Mouse (Mus musculus): ENCODE results near the gene Xxylt1. TPM values are rescaled to one million over a fixed set of nuclear protein-coding genes. Genes with fewer than 3 reads are reported as not detected.

The Xxylt1 gene
- polyA plus RNA-seq, 1 experiment = 2.2 TPM

- H3K4me1 ChIP-seq = peaks cover 69% of the 10 kb centered on the region
- peak overlapping the region; percentile 4 for H3K4me3 ChIP-seq (replicated peaks)
- H3K9me3 ChIP-seq = no peaks in the 10 kb centered on the region
- TF ChIP-seq GATA1 (IDR thresholded peaks at IDR 0.05; ENCODE audit: borderline replicate concordance, low read length) (no peak), FLI1 (IDR thresholded peaks at IDR 0.05; ENCODE audit: low read length) (no peak)
- H3K36me3 ChIP-seq (replicated peaks; ENCODE audit: low read length) = peaks cover 4% of the 10 kb centered on the region
- no peaks in the 10 kb centered on the region for H3K27me3 ChIP-seq (replicated peaks)
These were observed 78.3 kb downstream of the Xxylt1 start for GRCm38 (mm10) chr16:31002926-31003325.

GRCm38 (mm10) chr16:31002117-31002516 lies 79.1 kb downstream of the Xxylt1 start:
- Histone ChIP-seq H3K9me3 (no peaks in the 10 kb centered on the region), H3K4me1 (peaks cover 67% of the 10 kb centered on the region), H3K27me3 (replicated peaks) (no peaks in the 10 kb centered on the region), H3K36me3 (replicated peaks; ENCODE audit: low read length) (peaks cover 4% of the 10 kb centered on the region), H3K4me3 (replicated peaks) (no peak overlapping the region)
- no peak for TF ChIP-seq GATA1 (IDR thresholded peaks at IDR 0.05; ENCODE audit: borderline replicate concordance, low read length)
- TF ChIP-seq FLI1 (IDR thresholded peaks at IDR 0.05; ENCODE audit: low read length) = no peak

GRCm38 (mm10) chr16:30998711-30999110 lies 82.5 kb downstream of the Xxylt1 start:
- Histone ChIP-seq H3K4me1 (peaks cover 67% of the 10 kb centered on the region), H3K36me3 (replicated peaks; ENCODE audit: low read length) (peaks cover 4% of the 10 kb centered on the region), H3K27me3 (replicated peaks) (no peaks in the 10 kb centered on the region), H3K4me3 (replicated peaks) (no peak overlapping the region), H3K9me3 (no peaks in the 10 kb centered on the region)
- TF ChIP-seq GATA1 (IDR thresholded peaks at IDR 0.05; ENCODE audit: borderline replicate concordance, low read length) = no peak
- no peak for TF ChIP-seq FLI1 (IDR thresholded peaks at IDR 0.05; ENCODE audit: low read length)

GRCm38 (mm10) chr16:30998048-30998447 lies 83.2 kb downstream of the Xxylt1 start:
- no peak for TF ChIP-seq FLI1 (IDR thresholded peaks at IDR 0.05; ENCODE audit: low read length)
- no peak for TF ChIP-seq GATA1 (IDR thresholded peaks at IDR 0.05; ENCODE audit: borderline replicate concordance, low read length)
- no peaks in the 10 kb centered on the region for H3K9me3 ChIP-seq
- H3K4me3 ChIP-seq (replicated peaks) = no peak overlapping the region
- no peaks in the 10 kb centered on the region for H3K27me3 ChIP-seq (replicated peaks)
- peaks cover 67% of the 10 kb centered on the region for H3K4me1 ChIP-seq
- H3K36me3 ChIP-seq (replicated peaks; ENCODE audit: low read length) = peaks cover 4% of the 10 kb centered on the region

GRCm38 (mm10) chr16:30995446-30995845 lies 85.8 kb downstream of the Xxylt1 start:
- Histone ChIP-seq H3K36me3 (replicated peaks; ENCODE audit: low read length) (peaks cover 5% of the 10 kb centered on the region), H3K4me1 (peaks cover 81% of the 10 kb centered on the region), H3K27me3 (replicated peaks) (no peaks in the 10 kb centered on the region), H3K4me3 (replicated peaks) (peak overlapping the region; percentile 18), H3K9me3 (no peaks in the 10 kb centered on the region)
- TF ChIP-seq GATA1 (IDR thresholded peaks at IDR 0.05; ENCODE audit: borderline replicate concordance, low read length) (no peak), FLI1 (IDR thresholded peaks at IDR 0.05; ENCODE audit: low read length) (no peak)

GRCm38 (mm10) chr16:30994881-30995280 lies 86.4 kb downstream of the Xxylt1 start:
- Histone ChIP-seq H3K36me3 (replicated peaks; ENCODE audit: low read length) (peaks cover 8% of the 10 kb centered on the region), H3K27me3 (replicated peaks) (no peaks in the 10 kb centered on the region), H3K4me1 (peaks cover 87% of the 10 kb centered on the region), H3K4me3 (replicated peaks) (peak overlapping the region; percentile 64), H3K9me3 (no peaks in the 10 kb centered on the region)
- TF ChIP-seq GATA1 (IDR thresholded peaks at IDR 0.05; ENCODE audit: borderline replicate concordance, low read length) = no peak
- TF ChIP-seq FLI1 (IDR thresholded peaks at IDR 0.05; ENCODE audit: low read length) = no peak

GRCm38 (mm10) chr16:30994296-30994695 lies 86.9 kb downstream of the Xxylt1 start:
- Histone ChIP-seq H3K4me1 (peaks cover 91% of the 10 kb centered on the region), H3K27me3 (replicated peaks) (no peaks in the 10 kb centered on the region), H3K9me3 (no peaks in the 10 kb centered on the region), H3K4me3 (replicated peaks) (peak overlapping the region; percentile 64), H3K36me3 (replicated peaks; ENCODE audit: low read length) (peaks cover 9% of the 10 kb centered on the region)
- TF ChIP-seq GATA1 (IDR thresholded peaks at IDR 0.05; ENCODE audit: borderline replicate concordance, low read length) (no peak), FLI1 (IDR thresholded peaks at IDR 0.05; ENCODE audit: low read length) (no peak)

- no peaks in the 10 kb centered on the region for H3K9me3 ChIP-seq
- peaks cover 99% of the 10 kb centered on the region for H3K4me1 ChIP-seq
- peaks cover 9% of the 10 kb centered on the region for H3K36me3 ChIP-seq (replicated peaks; ENCODE audit: low read length)
- H3K27me3 ChIP-seq (replicated peaks) = no peaks in the 10 kb centered on the region
- no peak for TF ChIP-seq GATA1 (IDR thresholded peaks at IDR 0.05; ENCODE audit: borderline replicate concordance, low read length)
- TF ChIP-seq FLI1 (IDR thresholded peaks at IDR 0.05; ENCODE audit: low read length) = no peak
- no peak overlapping the region for H3K4me3 ChIP-seq (replicated peaks)
These were observed 88.7 kb downstream of the Xxylt1 start for GRCm38 (mm10) chr16:30992568-30992967.

- no peak overlapping the region for H3K4me3 ChIP-seq (replicated peaks)
- no peaks in the 10 kb centered on the region for H3K9me3 ChIP-seq
- TF ChIP-seq GATA1 (IDR thresholded peaks at IDR 0.05; ENCODE audit: borderline replicate concordance, low read length) = no peak
- no peak for TF ChIP-seq FLI1 (IDR thresholded peaks at IDR 0.05; ENCODE audit: low read length)
- no peaks in the 10 kb centered on the region for H3K27me3 ChIP-seq (replicated peaks)
- H3K36me3 ChIP-seq (replicated peaks; ENCODE audit: low read length) = peaks cover 9% of the 10 kb centered on the region
- H3K4me1 ChIP-seq = peaks cover 97% of the 10 kb centered on the region
These were observed 90.6 kb downstream of the Xxylt1 start for GRCm38 (mm10) chr16:30990661-30991060.

- Histone ChIP-seq H3K27me3 (replicated peaks) (no peaks in the 10 kb centered on the region), H3K36me3 (replicated peaks; ENCODE audit: low read length) (peaks cover 9% of the 10 kb centered on the region)
These were observed 93.0 kb downstream of the Xxylt1 start for GRCm38 (mm10) chr16:30988225-30988624.

GRCm38 (mm10) chr16:30987684-30988083 lies 93.5 kb downstream of the Xxylt1 start:
- H3K9me3 ChIP-seq = no peaks in the 10 kb centered on the region
- TF ChIP-seq FLI1 (IDR thresholded peaks at IDR 0.05; ENCODE audit: low read length) (no peak), GATA1 (IDR thresholded peaks at IDR 0.05; ENCODE audit: borderline replicate concordance, low read length) (no peak)
- H3K36me3 ChIP-seq (replicated peaks; ENCODE audit: low read length) = peaks cover 6% of the 10 kb centered on the region
- no peak overlapping the region for H3K4me3 ChIP-seq (replicated peaks)
- H3K27me3 ChIP-seq (replicated peaks) = no peaks in the 10 kb centered on the region
- peaks cover 97% of the 10 kb centered on the region for H3K4me1 ChIP-seq

More at GRCm38 (mm10) chr16:30988225-30988624, 93.0 kb downstream of the Xxylt1 start:
- TF ChIP-seq FLI1 (IDR thresholded peaks at IDR 0.05; ENCODE audit: low read length) (no peak), GATA1 (IDR thresholded peaks at IDR 0.05; ENCODE audit: borderline replicate concordance, low read length) (no peak)
- Histone ChIP-seq H3K4me1 (peaks cover 97% of the 10 kb centered on the region), H3K9me3 (no peaks in the 10 kb centered on the region), H3K4me3 (replicated peaks) (peak overlapping the region; percentile 3)

Measured in megakaryocyte, embryonic 14.5 days (primary cell).